Mouse (Mus musculus) natural killer cell, adult 2 months (primary cell): Measurements from ENCODE around the gene Mlip.
A peak's percentile ranks its signal among the peaks of the same experiment; 100 is the strongest.
"Not testable (repeated sequence)": the region's sequence is repeated elsewhere in the genome, so short reads cannot be mapped to it uniquely, and the experiment has no call there.

Experiments used
- DNase-seq, 2 experiments: peaks; one replicate each; pipeline ENCODE4 v3.0.0; 2022; ENCODE audit warnings: low spot score in 2 of 2

The Mlip gene

DNA sequence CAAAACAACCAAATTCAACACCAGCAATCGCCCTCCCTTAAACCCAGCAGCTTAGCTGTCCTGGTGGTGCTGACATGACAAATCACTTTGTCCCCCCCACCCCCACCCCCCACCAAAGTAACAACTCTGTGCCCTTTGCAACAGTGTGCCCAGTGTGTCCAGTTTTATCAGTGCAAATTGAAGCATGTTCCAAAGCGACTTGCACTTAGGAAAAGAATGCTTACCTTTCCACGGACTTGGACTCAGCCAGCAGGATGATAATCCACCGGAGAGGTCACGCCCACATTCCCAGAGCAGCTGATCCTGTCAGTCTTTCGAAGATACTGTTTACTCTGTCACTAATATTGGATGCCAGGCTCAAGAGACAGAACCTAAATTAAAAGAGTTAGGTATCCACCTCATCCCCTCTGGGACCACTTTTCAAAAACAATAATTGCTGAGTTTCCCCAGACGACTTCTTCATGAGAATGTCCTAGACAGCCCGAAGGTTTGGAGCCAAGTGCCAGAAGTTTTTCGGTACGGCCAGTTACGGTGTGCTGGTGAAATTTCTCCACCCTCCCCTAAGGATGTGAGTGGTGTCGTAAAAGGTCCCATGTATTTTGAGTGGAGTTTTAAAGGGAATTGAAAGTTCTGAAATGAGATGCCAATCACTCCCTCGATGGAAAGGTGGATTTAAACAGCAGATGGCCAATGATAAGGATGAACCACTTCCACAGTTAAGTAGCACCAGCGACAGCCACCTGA, at the start of gene Mlip:
Gene Mlip (minus strand): TSS at position 538 of the 744 bp plus-strand sequence.
- DNase-seq, result no peak

DNA sequence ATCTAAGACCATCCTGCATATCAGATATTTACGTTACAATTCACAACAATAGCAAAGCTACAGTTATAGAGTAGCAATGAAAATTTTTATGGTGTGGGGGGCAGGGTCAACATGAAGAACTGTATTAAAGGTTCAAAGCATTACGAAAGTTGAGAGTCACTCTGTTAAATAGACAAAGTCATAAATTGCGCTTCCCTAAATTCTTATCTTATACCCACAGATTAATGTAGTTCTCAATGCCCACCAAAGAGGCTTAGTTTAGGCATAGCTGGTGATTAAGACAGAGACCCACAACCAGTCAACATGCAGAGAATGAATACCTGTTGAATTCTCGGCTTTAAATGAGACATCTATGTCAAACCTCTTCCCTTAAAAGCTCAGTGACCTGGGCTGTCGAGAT, 47.0 kb upstream of the Mlip start:
- DNase-seq, result no peak

DNA sequence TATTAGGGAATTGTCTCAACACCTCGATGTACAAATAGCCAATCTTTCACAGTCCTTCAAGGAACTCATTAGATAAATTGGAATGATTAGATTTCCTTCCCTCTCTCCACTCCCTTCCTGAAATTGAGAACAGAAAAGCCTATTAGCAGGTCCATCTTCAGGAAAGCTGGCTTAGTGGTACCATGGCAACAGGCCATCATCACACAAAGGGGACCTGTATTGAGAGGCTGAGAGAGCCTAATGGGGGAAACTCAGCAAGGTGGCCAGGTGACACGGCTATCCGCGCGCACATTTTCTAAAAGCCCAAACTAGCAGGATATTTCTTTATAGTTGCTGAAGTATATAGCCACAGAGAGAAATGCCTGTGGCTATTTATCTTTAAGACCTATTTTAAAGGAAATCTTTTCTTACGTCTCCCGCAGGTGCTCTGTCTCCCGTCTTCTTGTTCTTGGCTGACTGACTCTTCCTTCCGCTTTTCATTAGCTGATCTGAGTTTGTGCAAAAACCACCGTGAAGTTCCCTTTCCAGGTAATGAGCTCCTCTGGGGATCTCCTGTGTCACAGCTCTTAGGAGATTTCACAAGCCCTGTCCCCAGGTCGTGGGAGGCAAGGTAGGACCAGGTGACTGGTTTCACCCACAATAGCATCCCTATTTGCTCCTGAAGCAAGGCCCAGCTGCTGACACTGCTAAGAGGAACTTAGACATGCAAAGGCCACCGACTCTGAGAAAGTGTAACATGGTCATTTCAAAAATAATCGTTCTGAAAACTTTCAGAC, 46.3 kb upstream of the Mlip start:
- DNase-seq, result no peak

DNA sequence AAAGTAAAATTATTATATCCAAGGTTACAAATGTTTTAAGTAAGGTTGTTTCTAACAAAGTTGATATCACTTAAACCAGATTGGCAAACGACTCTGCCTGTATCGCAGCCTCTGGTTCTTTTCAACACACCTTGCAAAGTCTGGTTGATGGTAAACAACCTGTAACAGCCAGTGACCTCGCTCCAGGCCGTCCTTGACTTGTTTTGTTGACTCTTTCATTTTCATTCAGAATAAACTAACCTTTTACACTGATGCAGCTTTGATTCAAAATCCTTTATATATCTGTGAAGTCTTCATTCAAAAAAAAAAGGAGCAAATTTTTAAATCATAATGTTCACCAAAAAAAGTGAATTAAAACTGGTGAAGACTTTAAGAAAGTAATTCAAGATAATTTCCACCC, 44.3 kb upstream of the Mlip start:
- no peak for DNase-seq

DNA sequence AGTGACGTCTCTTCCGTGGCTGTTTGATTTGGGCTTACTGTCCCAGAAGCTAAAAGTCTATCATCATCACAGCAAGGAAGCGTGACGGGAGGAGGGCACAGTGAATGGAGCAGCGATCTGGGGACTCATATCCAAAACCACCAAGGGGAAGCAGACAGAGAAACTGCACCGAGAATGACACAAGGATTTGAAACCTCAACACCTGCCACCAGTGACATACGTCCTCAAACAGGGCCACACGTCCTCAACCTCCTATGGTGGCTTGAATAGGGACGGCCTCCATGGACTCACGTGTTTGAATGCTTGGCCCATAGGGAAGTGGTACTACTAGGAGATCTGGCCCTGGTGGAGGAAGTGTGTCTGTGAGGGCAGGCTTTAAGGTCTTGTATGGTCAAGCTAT, 38.5 kb upstream of the Mlip start:
- no peak for DNase-seq

DNA sequence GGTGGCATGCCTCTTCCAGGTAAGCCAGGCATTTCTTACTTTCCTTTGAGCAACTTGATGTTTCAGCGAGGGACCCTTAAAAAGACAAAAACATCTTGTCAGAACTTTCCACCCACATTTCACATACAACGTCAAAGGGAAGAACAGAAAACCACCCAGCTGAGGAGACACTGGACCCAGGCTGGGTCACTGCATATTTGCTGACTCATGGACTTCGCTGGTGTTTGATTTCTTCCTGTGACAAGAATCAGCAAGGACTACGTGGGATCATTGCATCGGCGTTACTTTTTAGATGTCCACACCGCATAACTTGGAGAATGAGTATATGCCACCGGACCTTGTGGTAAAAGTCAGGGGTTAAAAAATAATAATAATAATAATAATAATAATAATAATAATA, 36.2 kb upstream of the Mlip start:
- DNase-seq, result no peak

DNA sequence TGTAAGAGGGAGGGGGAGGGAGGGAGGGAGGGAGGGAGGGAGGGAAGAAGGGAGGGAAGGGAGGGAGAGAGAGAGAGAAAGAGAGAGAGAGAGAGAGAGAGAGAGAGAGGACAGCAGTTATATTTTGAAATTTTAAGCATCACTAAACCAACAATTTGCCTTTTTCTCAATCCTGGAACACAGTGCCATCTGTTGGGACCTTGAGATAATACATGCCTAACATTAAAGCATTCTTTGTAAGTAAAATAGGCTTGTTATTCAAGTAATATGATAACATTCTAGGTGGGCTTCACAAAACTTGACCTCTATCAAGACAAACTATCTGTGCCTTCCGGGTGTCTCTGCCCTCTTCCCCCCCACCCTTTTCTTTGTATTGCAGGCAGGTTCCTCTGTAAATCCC, 34.0 kb upstream of the Mlip start:
- DNase-seq, result no peak

DNA sequence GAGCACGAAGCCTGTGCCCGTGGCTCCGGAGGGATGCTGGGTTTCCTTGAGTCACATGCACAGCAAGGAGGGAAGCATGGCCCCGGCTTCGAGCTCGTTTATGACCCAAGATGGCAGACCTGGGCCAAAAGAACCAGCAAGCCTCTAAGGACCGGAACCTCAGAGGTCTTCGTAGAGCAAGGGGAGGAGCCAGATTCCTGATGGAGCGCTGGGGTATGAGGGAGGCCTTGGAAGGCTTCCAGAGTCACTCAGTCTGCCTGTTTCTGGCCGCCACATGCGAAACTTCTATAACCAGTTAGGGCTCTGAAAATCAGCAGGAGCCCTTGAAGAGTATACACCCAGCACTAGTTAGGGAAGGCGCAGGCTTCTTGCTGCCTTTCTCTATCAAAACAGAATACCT, 32.8 kb upstream of the Mlip start:
- no peak for DNase-seq

DNA sequence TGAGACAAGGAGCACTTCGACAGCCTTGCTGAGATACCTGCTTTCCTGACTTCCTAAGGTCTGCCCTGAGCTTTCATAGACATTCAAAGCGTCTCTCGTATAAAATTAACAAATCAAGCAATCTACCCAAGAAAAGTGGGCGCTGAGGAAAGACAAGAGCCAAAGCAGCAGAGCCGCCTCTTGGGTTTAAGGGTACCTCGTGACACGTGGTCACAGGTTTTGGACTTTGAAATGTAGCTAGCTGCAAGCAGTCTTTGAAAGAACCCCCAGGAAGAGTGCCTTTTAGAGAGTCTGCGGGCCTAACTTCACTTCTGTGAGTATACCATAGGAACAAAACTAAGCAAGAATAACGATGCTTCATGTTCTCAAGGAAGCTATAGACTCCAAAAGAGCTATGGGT, 31.9 kb upstream of the Mlip start:
- no peak for DNase-seq

DNA sequence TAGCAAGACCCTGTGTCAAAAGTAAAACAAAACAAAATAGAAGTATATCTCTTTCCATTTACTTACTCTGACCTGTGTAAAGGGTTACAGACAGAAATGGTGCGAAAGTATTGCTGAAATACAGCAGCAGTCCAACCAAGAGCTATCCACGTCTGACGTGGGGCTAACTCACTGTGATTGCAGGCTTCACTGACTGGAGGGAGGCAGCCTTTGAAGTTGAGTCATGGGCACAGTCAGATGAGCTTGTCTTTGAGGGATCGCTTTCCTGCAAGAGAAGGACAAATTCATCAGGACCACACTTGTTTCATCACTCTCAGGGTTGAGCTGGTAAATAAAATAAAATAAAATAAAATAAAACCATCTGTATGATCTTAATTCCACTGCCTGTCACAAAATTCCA, 31.2 kb upstream of the Mlip start:
- no peak for DNase-seq

DNA sequence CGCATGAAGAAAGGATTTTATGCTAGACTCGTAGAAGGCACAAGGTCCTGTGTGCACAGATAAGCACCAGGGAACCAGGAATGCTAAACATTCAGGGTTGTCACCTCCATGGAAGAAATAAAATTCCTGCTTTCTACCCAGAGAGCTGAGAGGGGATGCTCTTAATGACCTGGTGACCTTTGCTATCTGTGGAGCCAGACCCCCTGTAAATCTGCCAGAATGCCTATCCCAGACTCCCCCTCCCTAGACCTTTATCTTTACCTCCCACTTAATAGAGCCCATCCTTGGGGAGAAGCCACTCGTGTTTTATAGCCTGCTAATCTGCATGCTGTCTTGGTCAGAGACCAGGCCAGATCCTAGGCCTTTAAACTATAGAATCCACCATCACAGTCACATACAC, 29.7 kb upstream of the Mlip start:
- DNase-seq, result no peak

DNA sequence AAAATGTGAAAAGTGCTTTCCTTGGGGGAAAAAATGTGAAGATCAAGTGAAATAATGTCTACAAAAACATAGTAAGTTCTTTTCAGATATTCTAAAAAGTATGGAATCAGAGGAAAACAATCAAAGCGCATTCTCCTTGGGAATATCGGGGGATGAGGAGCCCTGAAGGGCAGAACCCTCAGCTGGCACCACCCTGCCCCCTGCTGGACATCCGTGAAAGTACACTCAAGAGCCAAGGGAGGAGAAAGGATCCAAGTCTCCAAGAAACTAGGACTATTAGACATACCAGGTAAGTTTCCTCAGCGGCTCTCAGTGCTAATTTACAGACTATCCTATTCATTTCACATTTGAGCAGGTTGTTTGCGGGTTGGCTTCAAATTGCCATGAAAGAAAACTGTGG, 28.8 kb upstream of the Mlip start:
- DNase-seq, result peak in 1 of 2 experiments; percentile 24

DNA sequence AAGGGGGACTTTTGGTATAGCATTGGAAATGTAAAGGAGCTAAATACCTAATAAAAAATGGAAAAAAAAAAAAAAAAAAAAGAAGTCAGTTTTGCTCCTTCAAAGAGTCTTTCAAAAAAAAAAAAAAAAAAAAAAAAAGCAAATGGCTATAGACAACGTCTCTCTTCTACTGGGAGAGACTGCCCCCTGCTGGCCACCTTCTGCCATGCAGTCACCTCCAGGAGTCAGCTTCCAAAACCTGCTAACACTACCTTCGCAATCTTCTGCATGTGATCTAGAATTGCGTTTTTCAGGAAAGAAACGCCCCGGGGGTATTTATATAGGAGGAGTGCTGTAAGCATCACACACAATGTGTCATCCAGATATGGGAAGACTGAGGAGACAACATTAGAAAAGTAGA, 26.9 kb upstream of the Mlip start:
- peak in 1 of 2 experiments; percentile 44 for DNase-seq

DNA sequence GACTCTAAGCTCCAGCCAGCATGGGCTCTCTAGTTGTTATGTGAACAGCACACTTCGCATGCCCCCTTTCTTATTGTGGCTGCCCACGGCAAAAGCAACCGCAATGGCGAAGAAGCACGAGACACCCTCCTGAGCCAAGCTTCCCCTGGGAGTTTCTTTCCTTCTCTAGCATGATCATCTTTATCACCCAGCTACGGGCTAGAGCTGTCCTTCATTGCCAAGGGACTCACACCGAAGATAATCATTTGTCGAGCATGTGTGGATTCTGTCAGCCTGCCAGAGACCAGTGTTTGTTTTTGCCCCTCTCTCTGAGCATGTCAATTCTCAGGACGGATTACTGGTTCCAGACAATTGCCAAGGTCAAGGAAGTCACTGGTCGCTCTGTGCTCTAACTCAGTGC, 24.9 kb upstream of the Mlip start:
- no peak for DNase-seq

DNA sequence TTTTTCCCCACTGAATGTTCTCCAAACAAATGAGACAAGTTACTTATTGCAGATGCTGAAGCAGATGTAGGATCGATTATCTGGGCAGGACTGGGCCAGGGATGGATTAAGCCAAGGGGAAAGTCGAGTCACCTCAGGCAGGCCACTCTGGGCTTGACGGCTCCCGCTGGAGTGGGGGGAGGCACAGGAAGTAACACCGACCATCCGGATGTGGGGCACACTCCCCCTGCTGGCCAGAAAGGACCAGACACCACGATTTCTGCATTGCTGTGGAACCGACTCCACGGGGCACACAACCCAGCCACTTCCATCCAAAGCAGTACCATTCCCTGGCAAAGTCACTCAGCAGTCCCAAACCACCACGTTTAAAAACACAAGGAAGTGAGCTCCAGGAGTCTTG, 24.3 kb upstream of the Mlip start:
- peak in 1 of 2 experiments; percentile 3 for DNase-seq

DNA sequence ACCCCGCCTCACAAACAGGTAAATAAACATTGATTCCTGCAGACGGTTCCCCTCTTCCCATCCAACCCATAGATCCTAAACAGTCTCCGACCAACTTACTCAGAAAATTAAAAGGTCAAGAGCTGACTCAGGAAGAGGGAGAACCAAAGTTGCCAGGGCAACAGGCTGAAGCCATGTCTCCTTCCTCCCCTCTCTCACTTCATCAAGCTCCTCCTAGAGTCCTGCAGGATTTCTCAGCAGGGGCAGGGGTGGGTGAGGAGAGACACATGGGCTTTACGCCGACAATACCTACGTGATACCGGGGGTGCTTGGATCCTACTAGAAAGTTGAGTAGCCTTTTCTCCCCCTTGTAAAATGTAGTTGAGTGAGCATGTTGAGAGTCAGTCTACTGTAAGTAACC, 23.8 kb upstream of the Mlip start:
- DNase-seq, result no peak

DNA sequence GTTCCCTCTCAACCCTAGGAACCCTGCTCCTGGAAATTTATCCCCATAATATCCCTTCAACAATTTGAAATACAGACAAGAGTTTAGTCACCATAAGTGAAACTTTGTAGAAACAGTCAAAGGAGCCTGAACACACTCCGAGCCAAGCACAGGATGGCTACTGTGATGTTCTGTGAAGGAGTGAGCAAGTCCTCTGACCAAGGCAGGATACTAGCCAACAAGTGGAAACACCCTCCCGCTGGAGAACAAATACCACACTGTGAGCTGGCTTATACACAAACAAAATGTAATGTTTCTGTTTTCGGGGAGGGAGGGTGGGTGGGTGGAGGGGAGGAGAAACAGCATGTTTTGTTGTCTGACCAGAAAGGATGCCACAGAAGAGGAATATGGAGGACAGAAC, 17.9 kb upstream of the Mlip start:
- DNase-seq, result no peak

DNA sequence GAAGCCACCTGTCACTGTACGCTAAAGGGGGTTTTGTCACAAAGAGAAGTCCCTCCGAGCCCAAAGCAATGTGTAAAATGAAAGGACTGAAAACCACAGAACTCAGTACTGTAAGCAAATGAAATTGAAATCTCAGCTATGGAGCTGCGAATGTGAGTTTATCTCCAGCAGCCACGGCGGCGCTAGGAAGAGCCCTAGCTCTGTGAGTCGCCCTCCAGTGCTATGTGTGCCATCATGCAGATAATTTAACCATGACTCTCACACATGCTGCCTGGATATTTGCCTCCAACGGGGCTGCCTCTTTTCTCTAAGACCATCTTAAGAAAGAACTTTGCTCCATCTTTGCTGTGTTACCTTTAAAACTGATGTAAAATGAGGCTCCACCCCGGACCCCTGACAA, 16.5 kb upstream of the Mlip start:
- no peak for DNase-seq

DNA sequence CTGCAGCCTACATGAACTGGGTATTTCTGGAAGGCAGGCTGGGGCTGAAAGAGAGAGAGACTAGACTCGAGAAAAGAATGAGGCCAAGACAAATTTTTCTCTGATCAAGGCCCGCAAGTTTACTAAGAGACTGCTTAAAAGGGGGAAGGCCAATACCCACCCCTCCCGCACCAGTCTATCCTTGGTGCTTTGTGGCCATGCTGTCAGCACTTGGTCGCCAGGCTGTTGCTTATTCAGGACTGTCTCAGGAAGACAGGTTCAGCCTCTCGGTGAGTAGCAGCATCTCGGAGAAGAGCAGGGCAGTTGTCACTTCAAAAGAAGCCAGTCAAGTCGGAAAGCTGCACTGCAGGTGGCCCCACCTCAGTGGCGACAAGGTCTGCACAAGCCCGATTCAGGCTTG, 11.9 kb upstream of the Mlip start:
- not testable (repeated sequence) for DNase-seq

DNA sequence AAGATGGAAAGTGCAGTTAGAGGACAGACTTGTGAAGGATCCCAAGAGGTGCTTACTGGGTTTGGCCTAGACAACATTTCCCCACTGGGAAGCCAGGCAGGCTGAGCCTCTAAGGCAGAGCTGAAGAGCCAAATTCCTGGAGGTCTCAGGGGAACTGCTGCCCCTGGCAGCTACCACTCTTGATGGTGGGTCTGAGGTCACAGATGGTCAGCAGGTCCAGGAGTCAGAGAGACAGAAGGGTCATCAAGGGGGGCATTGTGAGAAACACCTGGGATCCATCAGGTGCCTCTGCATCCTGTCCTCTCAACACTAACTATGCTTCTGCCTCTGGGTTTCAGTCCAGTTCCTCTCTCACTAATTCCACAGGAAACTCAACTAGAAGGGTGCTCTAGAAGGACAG, 10.1 kb upstream of the Mlip start:
- DNase-seq, result no peak

DNA sequence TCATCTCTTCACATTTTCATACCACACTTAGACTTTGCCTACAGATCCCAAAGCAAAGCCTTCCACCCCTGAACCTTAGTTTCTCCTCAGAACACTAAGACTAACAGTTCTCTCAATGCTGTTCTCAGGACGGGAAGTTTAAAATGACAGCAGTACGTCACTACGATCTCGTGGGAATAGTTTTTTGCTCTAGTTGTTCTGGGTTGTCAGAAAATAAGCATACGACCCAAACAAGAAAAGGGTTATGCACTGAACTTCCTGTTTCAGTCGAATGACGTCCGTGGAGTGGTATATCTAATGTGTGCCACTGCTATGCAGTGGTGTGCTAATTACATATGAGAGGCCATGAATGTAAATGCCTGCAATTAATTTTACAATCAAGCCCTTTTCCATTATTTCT, 7.9 kb upstream of the Mlip start:
- DNase-seq, result peak in 1 of 2 experiments; percentile 12

DNA sequence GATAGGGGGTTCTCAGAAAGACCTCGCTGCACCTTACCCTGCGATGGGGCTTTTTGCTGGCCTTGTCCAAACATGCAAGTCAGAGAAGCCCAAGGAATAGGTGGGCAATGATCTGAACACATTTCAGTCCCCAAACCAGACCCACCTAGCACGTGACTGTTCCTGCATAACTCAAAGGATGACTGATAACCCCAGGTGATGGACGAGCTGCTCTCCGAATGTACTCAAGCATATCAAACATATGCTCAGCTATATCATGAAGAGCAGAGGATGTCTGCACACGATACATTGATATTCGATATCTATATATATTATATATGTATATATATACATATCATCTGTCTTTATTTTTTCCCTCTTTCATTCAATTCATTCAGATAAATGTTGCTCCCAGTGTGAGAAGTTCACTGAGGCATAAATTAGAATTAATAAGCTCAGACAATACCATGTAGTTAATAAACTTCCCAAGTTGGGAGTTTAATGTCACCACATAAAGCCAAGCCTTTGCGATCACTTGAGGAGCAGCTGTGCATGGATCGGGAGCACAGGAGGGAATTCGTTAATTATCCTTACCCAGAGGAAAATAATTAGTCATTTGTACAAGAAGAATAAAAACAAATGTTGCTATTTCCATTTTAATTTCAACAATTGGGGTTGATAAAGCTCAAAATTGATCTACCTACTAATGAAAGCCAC, 6.7 kb upstream of the Mlip start:
- no peak for DNase-seq

DNA sequence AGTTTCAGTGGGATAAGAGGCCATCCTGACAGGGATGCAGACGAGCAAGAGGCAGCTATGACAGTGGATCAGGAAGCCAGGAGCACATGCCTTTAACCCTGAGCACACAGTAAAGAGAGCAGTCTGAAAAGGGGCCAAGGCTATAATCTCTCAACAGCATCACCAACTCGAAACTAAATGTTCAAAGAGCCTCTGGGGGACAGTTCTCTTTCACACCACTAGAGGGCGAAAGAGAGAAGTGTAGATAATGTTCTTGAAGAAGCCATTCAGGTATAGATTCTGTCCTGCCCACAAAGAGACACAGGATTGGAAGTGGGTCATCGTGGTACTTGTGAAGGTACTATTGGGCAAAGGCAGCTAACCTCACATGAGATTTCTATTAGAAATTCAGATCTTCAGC, 1.2 kb upstream of the Mlip start:
- DNase-seq, result no peak
